In genomic region chr7:80370649-80371040, GRCm38 (mm10) we compare ENCODE assay signal across 8 mouse cellular contexts. TPM values are rescaled to one million over a fixed set of nuclear protein-coding genes. Genes with fewer than 3 reads are reported as not detected.
DNase-seq lines count a peak whose midpoint lies in the region; ATAC-seq and TF ChIP-seq lines count a peak whose summit lies in the region.

No protein-coding gene starts in this region.

- H3K36me3 ChIP-seq in forebrain, embryonic 14.5 days (ENCODE audit: control insufficient read depth, insufficient read depth, low read length) = peaks cover 31% of the 10 kb centered on the region
- peaks cover 30% of the 10 kb centered on the region for H3K36me3 ChIP-seq in lung, embryonic 14.5 days (ENCODE audit: insufficient read depth)

- under 1% methylated on average over 31 of the region's 31 CpGs for WGBS in forebrain, embryonic 14.5 days
- under 1% methylated on average over 31 of the region's 31 CpGs for WGBS in lung, embryonic 14.5 days
- WGBS in olfactory bulb, adult 2 months = under 1% methylated on average over 31 of the region's 31 CpGs

- no peaks in the 10 kb centered on the region for H3K27me3 ChIP-seq in forebrain, embryonic 14.5 days (replicated peaks; ENCODE audit: control insufficient read depth, insufficient read depth, low read length)
- no peaks in the 10 kb centered on the region for H3K27me3 ChIP-seq in lung, embryonic 14.5 days (ENCODE audit: insufficient read depth, low read length)

- intact Hi-C loops in heart, postnatal 14 days (cut with DNase I) = loop anchor here (2.0 to 5.0 kb wide), 2 partner anchors 30 to 228 kb away; partner anchors contain the start of gene Unc45a

- H3K9me3 ChIP-seq in forebrain, embryonic 14.5 days (replicated peaks; ENCODE audit: control insufficient read depth, low read length) = no peaks in the 10 kb centered on the region
- no peaks in the 10 kb centered on the region for H3K9me3 ChIP-seq in lung, embryonic 14.5 days (ENCODE audit: low read depth, low read length)

- H3K4me3 ChIP-seq in forebrain, embryonic 14.5 days (ENCODE audit: low read depth, low read length) = peak overlapping the region; percentile 89
- peak overlapping the region; percentile 77 for H3K4me3 ChIP-seq in layer of hippocampus, adult 2 months
- peak overlapping the region; percentile 88 for H3K4me3 ChIP-seq in lung, embryonic 14.5 days (ENCODE audit: low read depth, low read length)
- peak overlapping the region; percentile 96 for H3K4me3 ChIP-seq in olfactory bulb, adult 2 months (ENCODE audit: insufficient read depth, low read depth, low read length)

- H3K4me2 ChIP-seq in forebrain, embryonic 14.5 days (ENCODE audit: low read length) = peak overlapping the region; percentile 68
- peak overlapping the region; percentile 75 for H3K4me2 ChIP-seq in lung, embryonic 14.5 days

- TF ChIP-seq POLR2A in olfactory bulb, adult 2 months (IDR thresholded peaks at IDR 0.05; ENCODE audit: insufficient read depth, low read depth, low read length) = no peak; the same call in 1 of the 2 replicates

- peak; percentile 95 for DNase-seq in brain, adult 2 months (ENCODE audit: low read depth, low spot score)
- peak; percentile 75 for DNase-seq in forebrain, embryonic 14.5 days (ENCODE audit: low spot score)
- peak; percentile 82 to 85 for DNase-seq in heart, postnatal 14 days
- DNase-seq in layer of hippocampus, adult 2 months (ENCODE audit: low spot score in 2 of 2) = peak; percentile 80 to 81
- peak; percentile 85 for DNase-seq in lung, embryonic 14.5 days
- peak; percentile 80 to 84 for DNase-seq in thymus, adult 18-20 months

- H3K4me1 ChIP-seq in forebrain, embryonic 14.5 days (ENCODE audit: control insufficient read depth, insufficient read depth, low read length) = 0 out of 2 replicates have a peak, but pooled peaks cover 2% of the 10 kb centered on the region
- H3K4me1 ChIP-seq in lung, embryonic 14.5 days (ENCODE audit: insufficient read depth) = peaks cover 5% of the 10 kb centered on the region; the same call in 1 of the 2 replicates
- peaks cover 29% of the 10 kb centered on the region for H3K4me1 ChIP-seq in olfactory bulb, adult 2 months (ENCODE audit: control insufficient read depth, insufficient read depth, low read length)

- TF ChIP-seq CTCF in layer of hippocampus, adult 2 months (conservative IDR thresholded peaks at IDR 0.05) = no peak
- TF ChIP-seq CTCF in lung, embryonic 14.5 days (IDR thresholded peaks at IDR 0.05; ENCODE audit: low read depth) = no peak
- no peak for TF ChIP-seq CTCF in olfactory bulb, adult 2 months (IDR thresholded peaks at IDR 0.05; ENCODE audit: insufficient read depth, low read depth, low read length)

- peak; percentile 76 for ATAC-seq in CD4-positive, CD25-positive, alpha-beta regulatory T cell, adult 4 months
- ATAC-seq in forebrain, embryonic 14.5 days = peak; percentile 69
- ATAC-seq in lung, embryonic 14.5 days (ENCODE audit: insufficient read depth) = peak; percentile 47

- H3K27ac ChIP-seq in forebrain, embryonic 14.5 days (ENCODE audit: low read depth, low read length) = peak overlapping the region; percentile 71
- H3K27ac ChIP-seq in layer of hippocampus, adult 2 months = peak overlapping the region; percentile 97
- H3K27ac ChIP-seq in lung, embryonic 14.5 days (ENCODE audit: low read depth) = peak overlapping the region; percentile 78
- H3K27ac ChIP-seq in olfactory bulb, adult 2 months (ENCODE audit: insufficient read depth, low read depth, low read length) = peak overlapping the region; percentile 95

- H3K9ac ChIP-seq in forebrain, embryonic 14.5 days (ENCODE audit: low read length) = peak overlapping the region; percentile 90
- peak overlapping the region; percentile 78 for H3K9ac ChIP-seq in lung, embryonic 14.5 days

RNA-seq across cellular contexts. Expression of gene Man2a2, which starts 0.5 kb away (rescaled TPM):
- 10 to 100 TPM; 10.4 to 22.3 TPM for polyA plus RNA-seq in CD4-positive, CD25-positive, alpha-beta regulatory T cell, adult 4 months (2017; shearing (Covaris generic))
- 7.6 and 10.5 TPM in 2 replicates for polyA plus RNA-seq in forebrain, embryonic 14.5 days (2014; fragmentation: Nextera tagmentation; extraction: Ambion mirVana)
- total RNA-seq in heart, postnatal 14 days (2021) = 10 to 100 TPM; 68.8 to 69.3 TPM
- 100 to 1,000 TPM; 169 to 178 TPM for total RNA-seq in layer of hippocampus, adult 2 months (2021)
- polyA plus RNA-seq in lung, embryonic 14.5 days (2014; fragmentation: Nextera tagmentation; extraction: Ambion mirVana) = 20.1 and 23.9 TPM in 2 replicates
- 117 and 148 TPM in 2 replicates for polyA plus RNA-seq in olfactory bulb, adult 2 months (2012; ENCODE audit: insufficient read depth, insufficient read length, low replicate concordance, missing spikeins)

RNA-seq across cellular contexts. Expression of gene Fes, which starts 17.1 kb away (rescaled TPM):
- 1 to 10 TPM in 1 of 2 experiments, under 1 TPM in 1; 0.11 to 2.5 TPM for polyA plus RNA-seq in CD4-positive, CD25-positive, alpha-beta regulatory T cell, adult 4 months (2017; shearing (Covaris generic))
- polyA plus RNA-seq in forebrain, embryonic 14.5 days (2014; fragmentation: Nextera tagmentation; extraction: Ambion mirVana) = 2.4 and 3.5 TPM in 2 replicates
- total RNA-seq in heart, postnatal 14 days (2021) = 10 to 100 TPM; 16.7 to 18.2 TPM
- 1 to 10 TPM; 5.0 to 5.7 TPM for total RNA-seq in layer of hippocampus, adult 2 months (2021)
- polyA plus RNA-seq in lung, embryonic 14.5 days (2014; fragmentation: Nextera tagmentation; extraction: Ambion mirVana) = 10.1 and 12.0 TPM in 2 replicates
- polyA plus RNA-seq in olfactory bulb, adult 2 months (2012; ENCODE audit: insufficient read depth, insufficient read length, low replicate concordance, missing spikeins) = not detected in 2 replicates

RNA-seq across cellular contexts. Expression of gene Hddc3, which starts 27.7 kb away (rescaled TPM):
- polyA plus RNA-seq in CD4-positive, CD25-positive, alpha-beta regulatory T cell, adult 4 months (2017; shearing (Covaris generic)) = 1 to 10 TPM; 6.9 to 7.2 TPM
- 27.2 and 30.7 TPM in 2 replicates for polyA plus RNA-seq in forebrain, embryonic 14.5 days (2014; fragmentation: Nextera tagmentation; extraction: Ambion mirVana)
- 10 to 100 TPM; 29.7 to 31.3 TPM for total RNA-seq in heart, postnatal 14 days (2021)
- 10 to 100 TPM; 45.5 to 46.6 TPM for total RNA-seq in layer of hippocampus, adult 2 months (2021)
- 17.2 and 17.9 TPM in 2 replicates for polyA plus RNA-seq in lung, embryonic 14.5 days (2014; fragmentation: Nextera tagmentation; extraction: Ambion mirVana)
- not detected in 2 replicates for polyA plus RNA-seq in olfactory bulb, adult 2 months (2012; ENCODE audit: insufficient read depth, insufficient read length, low replicate concordance, missing spikeins)

RNA-seq across cellular contexts. Expression of gene Unc45a, which starts 29.8 kb away (rescaled TPM):
- polyA plus RNA-seq in CD4-positive, CD25-positive, alpha-beta regulatory T cell, adult 4 months (2017; shearing (Covaris generic)) = 10 to 100 TPM; 38.1 to 79.1 TPM
- 29.6 and 36.4 TPM in 2 replicates for polyA plus RNA-seq in forebrain, embryonic 14.5 days (2014; fragmentation: Nextera tagmentation; extraction: Ambion mirVana)
- total RNA-seq in heart, postnatal 14 days (2021) = 10 to 100 TPM; 17.9 to 19.2 TPM
- 10 to 100 TPM; 38.0 to 40.9 TPM for total RNA-seq in layer of hippocampus, adult 2 months (2021)
- 34.3 and 35.3 TPM in 2 replicates for polyA plus RNA-seq in lung, embryonic 14.5 days (2014; fragmentation: Nextera tagmentation; extraction: Ambion mirVana)
- polyA plus RNA-seq in olfactory bulb, adult 2 months (2012; ENCODE audit: insufficient read depth, insufficient read length, low replicate concordance, missing spikeins) = not detected in 2 replicates

RNA-seq across cellular contexts. Expression of gene Furin, which starts 34.6 kb away (rescaled TPM):
- polyA plus RNA-seq in CD4-positive, CD25-positive, alpha-beta regulatory T cell, adult 4 months (2017; shearing (Covaris generic)) = 1 to 10 TPM; 5.5 to 7.3 TPM
- polyA plus RNA-seq in forebrain, embryonic 14.5 days (2014; fragmentation: Nextera tagmentation; extraction: Ambion mirVana) = 3.9 and 4.1 TPM in 2 replicates
- total RNA-seq in heart, postnatal 14 days (2021) = 100 to 1,000 TPM; 115 to 127 TPM
- total RNA-seq in layer of hippocampus, adult 2 months (2021) = 10 to 100 TPM; 39.4 to 40.6 TPM
- 18.0 and 19.4 TPM in 2 replicates for polyA plus RNA-seq in lung, embryonic 14.5 days (2014; fragmentation: Nextera tagmentation; extraction: Ambion mirVana)
- polyA plus RNA-seq in olfactory bulb, adult 2 months (2012; ENCODE audit: insufficient read depth, insufficient read length, low replicate concordance, missing spikeins) = not detected in 2 replicates

Comparison
In these comparisons a context has a peak if more than half of its experiments do, and no peak if none do; other contexts are left out.
1. Peak in every context shown above with its lines: DNase-seq, ATAC-seq, H3K4me3 ChIP-seq and H3K27ac ChIP-seq.